Mouse (Mus musculus) forebrain, embryonic 11.5 days (tissue): ENCODE data around the gene Slc38a3. TPM values are rescaled to one million over a fixed set of nuclear protein-coding genes. Genes with fewer than 3 reads are reported as not detected.
A peak's percentile ranks its signal among the peaks of the same experiment; 100 is the strongest.

Experiments
- ATAC-seq: fragments of 200-750 bp; cut with Nextera tagmentation; replicated peaks from 2 replicates; pipeline ENCODE4 v1.8.0; 2017; ENCODE audit warnings: moderate TSS enrichment; ENCODE audit not compliant: low FRiP score
- DNase-seq: peaks from one replicate; pipeline ENCODE4 v3.0.0-alpha.2; 2017; ENCODE audit warnings: low spot score
- H3K27ac ChIP-seq: fragments of 300-500 bp; sonication (generic); 2 replicates; pipeline ENCODE4 v1.5.1; 2014; ENCODE audit warnings: low read depth, low read length
- H3K27me3 ChIP-seq: fragments of 300-500 bp; sonication (generic); 2 replicates; pipeline ENCODE4 v1.6.1; 2014; ENCODE audit warnings: mild to moderate bottlenecking, low read length, mixed read lengths; ENCODE audit not compliant: control insufficient read depth, insufficient read depth
- H3K36me3 ChIP-seq: fragments of 300-500 bp; sonication (generic); 2 replicates; pipeline ENCODE4 v1.6.1; 2014; ENCODE audit warnings: mild to moderate bottlenecking, low read length, moderate library complexity, mixed read lengths; ENCODE audit not compliant: control insufficient read depth, insufficient read depth
- H3K4me1 ChIP-seq: fragments of 300-500 bp; sonication (generic); replicated peaks from 2 replicates; pipeline ENCODE4 v1.6.1; 2014; ENCODE audit warnings: low read length, mixed read lengths; ENCODE audit not compliant: control insufficient read depth, insufficient read depth
- H3K4me2 ChIP-seq: fragments of 300-500 bp; sonication (generic); 2 replicates; pipeline ENCODE4 v1.6.1; 2014; ENCODE audit warnings: low read depth, mild to moderate bottlenecking, low read length, moderate library complexity, mixed read lengths; ENCODE audit not compliant: severe bottlenecking
- H3K4me3 ChIP-seq: fragments of 300-500 bp; sonication (generic); 2 replicates; pipeline ENCODE4 v1.5.1; 2014; ENCODE audit warnings: low read depth, low read length
- H3K9ac ChIP-seq: fragments of 300-500 bp; sonication (generic); 2 replicates; pipeline ENCODE4 v1.6.1; 2014; ENCODE audit warnings: low read length
- H3K9me3 ChIP-seq: fragments of 300-500 bp; sonication (generic); 2 replicates; pipeline ENCODE4 v1.6.1; 2016; ENCODE audit warnings: low read length, mixed read lengths; ENCODE audit not compliant: control insufficient read depth
- WGBS: fragments of 180-500 bp; shearing (Covaris S2); extraction: QIAGEN DNeasy Blood & Tissue Kit; methylation state at CpG from one replicate; pipeline ENCODE4 v1.1.7; 2014; 5-methylcytosine and 5-hydroxymethylcytosine counted together
- polyA plus RNA-seq: library from polyadenylated mRNA; unstranded; fragments of >200 nt; fragmentation: Nextera tagmentation; extraction: Ambion mirVana; gene quantifications from 2 replicates; pipeline ENCODE4 v1.2.1, GENCODE M21; 2014

Gene Slc38a3
- polyA plus RNA-seq, 1 experiment from 2014 or later = 6.7 TPM

- no peak for DNase-seq
- WGBS = 89% methylated on average over 13 of the region's 13 CpGs
- no peak overlapping the region for H3K4me2 ChIP-seq
- ATAC-seq = no peak
- no peak overlapping the region for H3K4me3 ChIP-seq
- H3K27ac ChIP-seq = no peak overlapping the region
- no peaks in the 10 kb centered on the region for H3K9me3 ChIP-seq
- H3K36me3 ChIP-seq = peaks cover 28% of the 10 kb centered on the region
- H3K4me1 ChIP-seq = peaks cover 5% of the 10 kb centered on the region; the same call in 1 of the 2 replicates
- H3K9ac ChIP-seq = no peak overlapping the region
- no peaks in the 10 kb centered on the region for H3K27me3 ChIP-seq
These were observed 49.8 kb downstream of the Slc38a3 start for GRCm38 (mm10) chr9:107619546-107619879.

- Histone ChIP-seq H3K27ac (no peak overlapping the region), H3K9ac (no peak overlapping the region), H3K4me3 (no peak overlapping the region), H3K4me2 (no peak overlapping the region), H3K36me3 (peaks cover 31% of the 10 kb centered on the region), H3K9me3 (no peaks in the 10 kb centered on the region), H3K4me1 (0 out of 2 replicates have a peak, but pooled peaks cover 3% of the 10 kb centered on the region), H3K27me3 (no peaks in the 10 kb centered on the region)
- DNase-seq (no peak), ATAC-seq (no peak)
- WGBS = 83% methylated on average over 13 of the region's 13 CpGs
These were observed 50.4 kb downstream of the Slc38a3 start for GRCm38 (mm10) chr9:107618778-107619545.

GRCm38 (mm10) chr9:107618098-107618497 lies 51.2 kb downstream of the Slc38a3 start:
- H3K4me2 ChIP-seq = no peak overlapping the region
- no peak overlapping the region for H3K4me3 ChIP-seq
- peaks cover 31% of the 10 kb centered on the region for H3K36me3 ChIP-seq
- no peak for ATAC-seq
- H3K4me1 ChIP-seq = peaks cover 7% of the 10 kb centered on the region; the same call in 1 of the 2 replicates
- no peaks in the 10 kb centered on the region for H3K9me3 ChIP-seq
- H3K27ac ChIP-seq = no peak overlapping the region
- WGBS = 91% methylated on average over 6 of the region's 6 CpGs
- no peak for DNase-seq
- no peaks in the 10 kb centered on the region for H3K27me3 ChIP-seq
- no peak overlapping the region for H3K9ac ChIP-seq

GRCm38 (mm10) chr9:107617461-107617860 lies 51.9 kb downstream of the Slc38a3 start:
- no peak overlapping the region for H3K27ac ChIP-seq
- no peak overlapping the region for H3K4me3 ChIP-seq
- 76% methylated on average over 2 of the region's 2 CpGs for WGBS
- no peaks in the 10 kb centered on the region for H3K27me3 ChIP-seq
- no peak overlapping the region for H3K4me2 ChIP-seq
- peaks cover 31% of the 10 kb centered on the region for H3K36me3 ChIP-seq
- DNase-seq (no peak), ATAC-seq (no peak)
- no peaks in the 10 kb centered on the region for H3K9me3 ChIP-seq
- H3K9ac ChIP-seq = no peak overlapping the region
- H3K4me1 ChIP-seq = peaks cover 10% of the 10 kb centered on the region; the same call in 1 of the 2 replicates

GRCm38 (mm10) chr9:107615035-107615434 lies 54.3 kb downstream of the Slc38a3 start:
- peaks cover 29% of the 10 kb centered on the region for H3K36me3 ChIP-seq
- WGBS = 74% methylated on average over 4 of the region's 4 CpGs
- 0 out of 2 replicates have a peak overlapping the region, but pooled peaks have one; percentile 19 for H3K27ac ChIP-seq
- no peaks in the 10 kb centered on the region for H3K9me3 ChIP-seq
- H3K4me1 ChIP-seq = peaks cover 23% of the 10 kb centered on the region
- H3K4me2 ChIP-seq = no peak overlapping the region
- ATAC-seq (no peak), DNase-seq (no peak)
- no peaks in the 10 kb centered on the region for H3K27me3 ChIP-seq
- H3K4me3 ChIP-seq = no peak overlapping the region
- H3K9ac ChIP-seq = no peak overlapping the region

- Histone ChIP-seq H3K4me3 (peak overlapping the region; percentile 28; the same call in 1 of the 2 replicates), H3K27me3 (no peaks in the 10 kb centered on the region), H3K9ac (peak overlapping the region; percentile 72; the same call in 1 of the 2 replicates), H3K27ac (peak overlapping the region; percentile 95), H3K9me3 (no peaks in the 10 kb centered on the region), H3K4me1 (peaks cover 30% of the 10 kb centered on the region), H3K4me2 (peak overlapping the region; percentile 58; the same call in 1 of the 2 replicates), H3K36me3 (peaks cover 19% of the 10 kb centered on the region)
- 12% methylated on average over 12 of the region's 12 CpGs for WGBS
- peak; percentile 11 for ATAC-seq
- DNase-seq = no peak
These were observed 56.3 kb downstream of the Slc38a3 start for GRCm38 (mm10) chr9:107612945-107613569.

GRCm38 (mm10) chr9:107612191-107612944 lies 57.0 kb downstream of the Slc38a3 start:
- H3K4me3 ChIP-seq = peak overlapping the region; percentile 28
- peak overlapping the region; percentile 72 for H3K9ac ChIP-seq
- peak overlapping the region; percentile 95 for H3K27ac ChIP-seq
- peak; percentile 95 for ATAC-seq
- H3K27me3 ChIP-seq = no peaks in the 10 kb centered on the region
- H3K4me1 ChIP-seq = peaks cover 35% of the 10 kb centered on the region
- no peaks in the 10 kb centered on the region for H3K9me3 ChIP-seq
- peaks cover 15% of the 10 kb centered on the region for H3K36me3 ChIP-seq
- 2% methylated on average over 40 of the region's 48 CpGs for WGBS
- peak overlapping the region; percentile 58 for H3K4me2 ChIP-seq
- peak; percentile 100 for DNase-seq

- Histone ChIP-seq H3K4me3 (peak overlapping the region; percentile 28; the same call in 1 of the 2 replicates), H3K36me3 (peaks cover 15% of the 10 kb centered on the region), H3K4me1 (peaks cover 41% of the 10 kb centered on the region), H3K9ac (peak overlapping the region; percentile 72), H3K27ac (peak overlapping the region; percentile 95), H3K27me3 (no peaks in the 10 kb centered on the region), H3K4me2 (peak overlapping the region; percentile 58), H3K9me3 (no peaks in the 10 kb centered on the region)
- 77% methylated on average over 6 of the region's 6 CpGs for WGBS
- DNase-seq (no peak), ATAC-seq (no peak)
These were observed 57.7 kb downstream of the Slc38a3 start for GRCm38 (mm10) chr9:107611456-107612190.
